Mouse (Mus musculus) skeletal muscle tissue, postnatal 0 days (tissue): ENCODE results near the gene Vmn1r225. TPM values are rescaled to one million over a fixed set of nuclear protein-coding genes. Genes with fewer than 3 reads are reported as not detected.

ENCODE experiments used
- polyA plus RNA-seq: library from polyadenylated mRNA; unstranded; fragments of >200 nt; fragmentation: Nextera tagmentation; extraction: Ambion mirVana; gene quantifications from 2 replicates; pipeline ENCODE4 v1.2.1, GENCODE M21; 2015

Gene Vmn1r225
- not detected in 2 replicates for polyA plus RNA-seq

DNA sequence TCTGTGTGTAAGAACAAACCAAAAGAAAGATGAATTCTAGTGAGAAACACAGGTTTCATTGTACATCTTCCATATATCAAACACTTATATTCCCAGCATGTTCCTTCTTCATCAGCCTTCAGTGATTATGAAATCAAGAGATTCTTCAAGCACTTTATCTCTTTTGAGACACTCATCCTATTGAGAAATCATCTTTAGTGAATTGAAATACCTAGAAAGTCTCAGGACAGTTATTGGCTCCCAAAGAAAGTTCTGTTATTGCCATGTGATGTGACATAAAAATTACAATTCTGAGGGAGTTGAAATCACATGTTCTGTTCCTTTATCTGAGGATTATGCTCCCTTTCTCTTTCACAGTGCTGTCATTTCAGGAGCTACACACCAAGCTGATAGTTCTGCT lies at the start of gene Vmn1r225:
Gene Vmn1r225 (plus strand): TSS at position 301 of the 400 bp plus-strand sequence.

DNA sequence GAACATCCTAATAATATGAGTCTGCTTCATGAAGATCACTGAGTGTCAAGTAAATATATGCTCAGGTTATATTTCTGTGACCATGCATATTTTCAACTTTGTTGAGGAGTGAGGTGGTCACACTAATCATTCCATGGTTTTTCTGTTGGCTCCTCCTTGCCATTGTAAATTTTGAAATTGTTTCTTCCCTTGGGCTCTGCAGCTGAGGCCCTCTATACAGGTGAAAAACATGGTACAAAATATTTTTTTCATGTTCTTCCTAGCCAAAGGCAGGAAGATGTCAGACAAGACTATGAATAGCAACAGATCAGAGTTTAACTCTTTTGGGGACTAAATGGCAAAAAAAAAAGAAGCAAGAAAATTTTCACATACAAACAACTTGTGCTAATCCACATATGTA lies 16.7 kb upstream of the Vmn1r225 start, which contains the start of gene Vmn2r108:
Gene Vmn2r108 (minus strand): TSS at position 101 of the 400 bp plus-strand sequence.

Other genes with a start within 250 kb of the Vmn1r225 start
- gene Vmn2r106, start 212.6 kb upstream of the Vmn1r225 start, polyA plus RNA-seq: not detected in 2 replicates
- gene Vmn2r107, start 152.9 kb upstream of the Vmn1r225 start, polyA plus RNA-seq: not detected in 2 replicates
- not detected in 2 replicates for gene Vmn1r224, start 84.0 kb upstream of the Vmn1r225 start, polyA plus RNA-seq
- not detected in 2 replicates for gene Vmn2r108, start 16.8 kb upstream of the Vmn1r225 start, polyA plus RNA-seq
- gene Vmn2r109, start 66.6 kb downstream of the Vmn1r225 start, polyA plus RNA-seq: not detected in 2 replicates
- not detected in 2 replicates for gene Vmn2r110, start 98.3 kb downstream of the Vmn1r225 start, polyA plus RNA-seq
- not detected in 2 replicates for gene Fpr-rs3, start 126.7 kb downstream of the Vmn1r225 start, polyA plus RNA-seq
- not detected in 2 replicates for gene Vmn1r226, start 184.7 kb downstream of the Vmn1r225 start, polyA plus RNA-seq
- not detected in 2 replicates for gene Vmn1r227, start 231.7 kb downstream of the Vmn1r225 start, polyA plus RNA-seq